Mouse (Mus musculus): Measurements from ENCODE around the gene Pipox.

Gene Pipox

DNA sequence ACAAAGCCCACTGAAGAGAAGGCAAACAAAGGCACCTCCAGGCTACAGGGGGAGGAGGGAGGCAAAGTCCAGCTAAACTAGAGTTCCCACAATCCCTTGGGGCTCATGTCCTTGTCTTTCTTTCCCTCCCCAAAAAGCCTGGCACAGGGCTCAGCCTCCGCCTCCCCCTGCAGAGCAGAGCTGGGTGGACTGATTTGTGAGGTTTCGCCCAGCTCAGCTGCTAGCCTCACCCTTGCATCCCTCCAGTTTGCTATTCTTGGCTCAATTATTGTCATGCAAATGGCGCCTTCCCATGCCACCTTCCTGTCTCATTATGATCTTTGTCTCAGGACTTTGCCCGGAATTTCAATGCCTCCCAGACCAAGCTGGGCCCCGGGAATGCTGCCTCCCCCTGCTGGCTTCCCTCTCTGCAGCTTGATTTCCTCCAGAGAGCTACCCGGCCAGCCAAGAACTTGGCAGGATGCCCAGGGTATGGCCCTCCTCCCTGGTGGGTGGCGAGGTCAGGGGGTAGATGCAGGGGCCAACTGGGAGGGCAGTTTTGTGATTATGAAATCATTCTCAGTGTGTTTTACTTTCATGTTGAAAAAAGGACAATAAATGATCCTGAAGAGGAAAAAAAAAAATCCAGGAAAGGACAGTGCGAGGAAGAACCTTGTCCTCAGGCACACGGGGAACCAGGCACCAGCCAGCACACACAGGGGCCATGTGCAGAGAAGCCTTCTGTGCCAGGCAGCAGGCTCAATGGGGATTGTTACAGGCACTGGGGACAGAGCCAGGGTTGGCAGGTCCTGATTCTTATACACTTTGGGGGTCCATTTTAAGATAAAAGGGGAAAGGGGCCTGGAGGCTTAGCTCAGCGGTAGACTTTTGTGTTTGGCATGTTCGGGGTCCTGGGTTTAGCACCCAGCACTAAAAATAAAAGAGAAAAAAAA, at the start of gene Pipox:
Gene Pipox, minus strand, starts transcription at position 310 of the 932 bp plus-strand sequence.
- peak; percentile 92 for DNase-seq (ENCODE audit: low spot score)

DNA sequence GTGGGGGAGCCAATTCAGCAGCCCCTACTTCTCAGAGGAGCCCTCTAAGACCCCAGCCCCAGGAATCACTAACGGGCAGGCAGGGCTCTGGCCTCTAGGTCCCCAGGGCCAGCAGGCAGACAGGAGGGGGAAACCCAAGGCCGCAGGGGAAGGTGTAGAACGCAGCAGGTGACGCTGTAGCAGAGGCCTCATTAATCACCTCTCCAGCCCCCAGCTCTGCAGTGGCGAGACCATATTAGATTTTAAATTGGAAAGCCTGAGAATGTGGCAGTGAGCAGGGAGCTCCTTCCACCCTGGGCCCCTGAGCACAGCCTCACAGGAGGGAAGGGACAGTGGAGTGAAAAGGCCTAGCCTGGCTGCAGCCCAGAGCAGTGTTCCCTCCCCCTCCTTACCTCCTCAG, 48.3 kb upstream of the Pipox start:
- no peak for DNase-seq (ENCODE audit: low spot score)

DNA sequence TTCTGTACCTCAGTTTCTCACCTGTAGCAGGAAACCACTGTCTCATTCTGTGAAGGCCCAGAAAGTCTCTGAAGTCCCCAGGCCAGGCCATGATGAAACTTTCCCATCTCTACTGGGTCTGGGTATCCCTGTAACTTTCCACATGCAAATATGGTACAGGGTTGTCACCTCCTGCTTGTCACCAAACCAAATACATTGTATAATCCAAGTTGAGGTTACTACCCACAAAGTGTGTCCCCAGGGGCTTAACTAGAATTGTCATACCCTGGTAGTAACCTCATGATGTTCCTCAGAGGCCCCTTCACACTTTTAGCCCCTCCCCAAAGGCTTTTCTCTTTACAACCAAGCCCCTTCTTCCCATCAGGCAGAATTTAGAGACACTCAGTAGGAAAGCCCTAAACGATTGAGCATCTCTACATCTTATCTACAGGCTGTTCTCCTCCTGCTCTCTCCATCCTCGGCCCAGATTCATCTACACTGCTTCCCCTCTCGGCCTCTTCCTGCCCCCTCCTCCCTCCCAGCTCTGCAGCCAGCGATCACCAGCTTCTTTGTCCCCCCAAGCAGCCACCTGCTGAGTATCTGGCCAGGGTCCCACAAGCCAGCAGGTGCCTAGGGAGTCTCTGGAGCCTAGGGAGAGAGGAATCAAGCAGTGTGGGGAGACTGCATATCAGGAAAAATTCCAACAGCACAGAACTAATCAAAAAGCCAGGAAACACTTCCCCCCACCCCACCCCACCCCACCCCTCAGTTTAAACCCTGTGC, 43.9 kb upstream of the Pipox start:
- no peak for DNase-seq (ENCODE audit: low spot score)

DNA sequence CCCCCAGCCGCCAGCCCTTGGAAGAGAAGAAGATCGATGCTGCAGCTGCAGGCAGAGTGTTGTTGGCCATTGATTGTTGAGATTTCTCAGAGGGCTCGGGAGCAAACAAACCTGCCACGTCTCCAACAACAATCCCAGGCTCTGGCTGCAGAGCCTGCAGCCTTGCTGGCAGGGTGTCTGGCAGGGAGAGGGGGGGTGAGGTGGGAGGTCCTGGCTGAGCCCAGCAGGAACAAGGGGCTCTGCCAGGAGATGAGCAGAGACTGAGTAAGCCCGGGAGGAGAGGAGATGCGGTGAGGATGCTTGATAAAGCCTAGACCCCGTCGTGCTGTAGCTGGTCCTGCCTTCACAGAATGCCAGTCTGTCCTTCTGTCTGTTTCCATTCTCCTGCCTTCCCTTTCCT, 43.0 kb upstream of the Pipox start:
- no peak for DNase-seq (ENCODE audit: low spot score)

DNA sequence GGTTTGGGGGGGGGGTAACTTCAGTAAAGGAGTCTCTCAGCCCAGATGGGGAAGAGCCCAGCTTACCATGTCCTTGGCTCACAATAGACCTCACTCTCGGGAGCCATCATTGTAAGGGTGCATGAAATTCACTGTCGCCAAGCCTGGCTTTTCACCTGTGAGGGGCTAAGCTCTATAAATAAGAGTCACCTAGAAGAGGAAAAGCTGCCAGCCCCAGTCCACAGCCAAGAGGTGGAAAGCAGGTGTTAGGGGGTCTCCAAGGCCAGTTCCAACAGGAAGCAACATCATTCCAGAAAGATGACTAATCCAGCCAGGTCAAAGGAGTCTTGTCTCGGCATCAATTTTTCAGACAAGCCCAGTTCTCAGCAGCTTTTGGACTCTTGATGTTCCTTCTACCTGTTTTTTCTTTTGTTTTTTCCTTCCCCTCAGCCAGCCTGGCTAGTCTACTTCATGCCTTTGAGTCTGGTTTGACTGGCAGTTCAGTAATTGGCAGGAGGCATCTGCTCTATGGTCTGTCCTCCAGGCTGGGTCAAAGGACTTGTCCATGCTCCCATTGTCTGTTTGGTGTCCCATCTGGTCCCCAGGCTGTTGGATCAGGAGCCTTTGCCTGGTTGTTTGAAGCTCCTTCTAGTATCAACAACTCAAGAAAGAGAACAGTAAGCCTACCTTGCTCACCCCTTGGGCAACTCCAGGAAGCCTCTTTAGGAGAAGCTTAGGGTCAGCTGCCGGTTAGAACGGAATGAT, 40.8 kb upstream of the Pipox start:
- DNase-seq (ENCODE audit: low spot score), result no peak

DNA sequence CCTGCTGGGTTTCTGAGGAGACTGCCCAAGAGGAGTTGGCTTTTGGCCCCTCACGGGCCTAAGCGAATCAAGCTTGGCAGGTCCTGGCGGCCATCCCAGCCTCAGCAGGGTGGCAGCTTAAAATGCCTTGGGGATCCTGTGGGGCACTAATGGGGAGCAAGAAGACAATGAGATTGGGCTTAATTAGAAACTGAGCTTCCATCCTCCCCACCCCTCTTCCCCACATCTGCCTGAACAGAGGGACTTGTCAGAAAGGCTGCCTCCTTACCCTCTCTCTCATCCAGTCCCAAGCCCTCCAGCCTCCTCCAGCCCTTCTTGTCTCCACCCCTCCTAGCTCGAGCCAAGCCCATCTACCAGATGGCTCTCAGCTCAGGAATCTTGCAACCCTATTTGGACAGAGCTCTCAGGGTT, 40.2 kb upstream of the Pipox start:
- no peak for DNase-seq (ENCODE audit: low spot score)

DNA sequence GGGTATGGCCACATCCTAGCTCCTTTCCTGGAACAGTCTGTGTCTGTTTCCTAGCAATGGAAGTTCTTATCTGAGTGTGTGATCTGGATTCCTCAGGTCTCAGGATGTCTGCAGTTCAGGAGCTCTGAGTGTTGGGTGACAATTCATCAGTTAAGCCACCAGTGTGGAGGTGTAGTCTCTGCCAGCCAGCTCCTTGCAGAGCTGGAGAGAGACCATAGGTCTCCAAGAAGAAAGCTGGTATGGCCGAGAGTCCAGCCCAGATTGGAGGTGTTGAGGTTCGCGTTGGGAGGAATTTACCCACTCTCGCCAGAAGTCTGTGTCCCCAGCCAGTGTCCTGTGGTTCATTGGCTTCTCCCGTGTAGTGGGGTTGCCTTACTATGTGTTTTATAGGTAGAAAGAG, 38.7 kb upstream of the Pipox start:
- DNase-seq (ENCODE audit: low spot score), result no peak

DNA sequence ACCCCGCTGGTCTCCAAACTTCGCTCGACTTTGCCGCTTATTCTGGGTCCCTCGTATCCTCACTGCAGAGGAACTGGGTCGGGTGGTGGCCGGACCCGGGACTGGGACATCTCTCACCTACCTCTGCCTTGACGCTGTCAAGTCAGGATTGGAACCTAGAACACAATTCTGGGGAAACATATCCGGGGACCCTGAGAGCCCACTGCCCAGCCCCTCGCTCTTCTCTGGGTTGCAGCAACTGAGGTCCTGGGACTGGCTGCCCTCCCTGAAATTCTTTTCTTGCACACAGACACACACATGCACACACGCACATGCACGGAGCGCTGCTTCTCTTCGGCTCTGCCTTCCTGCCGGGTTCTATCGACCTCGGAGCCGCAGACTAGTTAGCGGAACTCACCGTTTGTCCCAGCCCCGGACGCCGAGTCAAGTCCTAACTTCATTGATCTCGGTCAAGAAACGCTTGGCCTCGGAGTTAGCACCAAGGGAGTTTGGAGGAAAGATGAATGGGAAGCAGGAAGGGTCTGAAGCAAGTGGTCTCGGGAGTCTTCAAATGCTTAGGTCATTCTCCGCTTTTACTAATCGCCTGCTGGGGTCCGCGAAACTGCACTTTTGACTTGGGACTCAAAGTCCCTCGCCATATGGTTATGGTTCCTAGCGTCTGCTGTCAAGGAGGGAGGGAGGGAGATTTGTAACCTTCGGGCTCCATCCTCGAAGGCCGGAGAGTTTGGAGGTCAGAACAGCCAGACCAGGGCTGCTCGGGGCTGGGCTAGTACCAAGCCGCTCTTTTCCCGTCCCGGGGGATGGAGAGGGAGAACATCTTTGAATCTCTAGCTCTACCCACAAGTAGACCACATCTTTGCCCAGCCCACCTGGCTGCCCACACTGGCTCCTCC, 37.9 kb upstream of the Pipox start:
- no peak for DNase-seq (ENCODE audit: low spot score)

DNA sequence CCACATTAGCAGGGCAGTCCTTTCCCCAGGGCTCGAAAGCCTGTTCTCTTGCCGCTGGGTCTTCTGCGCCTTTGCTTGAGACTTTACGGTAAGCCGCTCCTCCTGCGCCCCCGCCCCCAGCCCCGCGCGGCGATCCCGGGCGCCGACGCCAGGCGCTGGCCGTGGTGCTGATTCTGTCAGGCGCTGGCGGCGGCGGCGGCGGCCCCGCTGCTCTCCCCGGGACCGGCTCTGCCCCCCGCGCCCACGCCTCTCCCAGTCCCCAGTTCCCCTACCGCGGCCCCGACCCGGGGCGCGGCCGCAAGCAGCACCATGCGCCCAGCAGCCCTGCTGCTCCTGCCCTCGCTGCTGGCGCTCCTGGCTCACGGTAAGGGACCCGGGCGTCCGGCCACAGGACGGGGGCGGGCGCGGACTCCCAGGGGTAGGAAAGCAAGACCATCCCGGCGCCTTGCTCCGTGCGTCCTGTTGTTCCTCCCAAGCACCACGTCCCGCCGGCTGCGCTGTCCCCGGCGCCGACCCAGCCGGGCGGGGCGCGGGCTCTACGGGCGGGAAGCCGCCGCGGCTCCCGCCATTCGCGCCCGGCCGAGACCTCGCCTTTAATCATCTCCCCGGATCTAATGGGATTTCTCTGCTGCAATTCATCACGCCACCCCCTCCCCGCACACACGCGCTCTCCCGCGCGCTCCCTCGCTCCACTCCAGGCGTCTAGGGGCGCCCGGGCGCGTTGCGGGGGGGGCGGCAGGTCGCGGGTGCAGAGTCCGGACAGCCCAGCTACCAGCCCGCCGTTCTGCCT, 37.0 kb upstream of the Pipox start, which contains the start of gene Sez6:
Gene Sez6, plus strand, starts transcription at position 50 of the 790 bp plus-strand sequence.
- DNase-seq (ENCODE audit: low spot score), result peak; percentile 87

DNA sequence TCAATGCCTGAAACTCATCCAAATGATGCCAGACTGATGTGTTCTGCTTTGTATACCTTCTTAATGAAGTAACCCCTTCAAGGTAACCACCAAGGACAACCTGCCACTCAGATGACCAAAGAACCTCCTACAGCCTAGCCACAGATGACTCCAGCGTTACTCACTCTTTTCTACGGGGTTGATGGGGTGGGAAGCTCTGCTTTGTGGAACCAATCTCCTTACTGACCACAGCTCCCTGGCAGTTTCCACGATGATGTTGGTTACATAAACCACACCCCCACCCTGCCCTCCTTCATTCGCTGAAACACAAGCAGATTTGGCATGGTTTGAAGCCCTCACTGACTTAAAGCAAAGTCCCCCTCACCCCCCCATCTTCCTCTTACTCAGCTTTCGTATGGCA, 33.9 kb upstream of the Pipox start:
- no peak for DNase-seq (ENCODE audit: low spot score)

DNA sequence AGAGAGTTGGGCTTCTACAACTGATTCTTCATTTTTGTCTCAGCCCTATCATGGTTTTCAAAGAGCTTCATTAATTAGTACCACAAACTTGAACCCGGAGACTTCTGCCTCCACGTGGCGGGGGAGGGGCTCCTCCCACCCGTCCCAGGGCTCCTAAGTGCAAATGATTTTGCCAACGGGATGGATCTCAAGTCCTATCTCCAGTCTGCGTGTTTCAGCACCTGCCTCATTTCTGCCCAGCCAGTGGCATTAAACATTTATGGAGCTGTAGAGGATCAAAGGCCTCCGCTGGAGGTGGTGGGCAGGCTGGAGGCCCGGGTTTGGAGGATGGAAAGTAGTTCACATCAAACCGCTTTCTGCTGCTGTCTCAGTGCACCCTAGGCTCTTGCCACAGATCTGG, 32.8 kb upstream of the Pipox start:
- no peak for DNase-seq (ENCODE audit: low spot score)

DNA sequence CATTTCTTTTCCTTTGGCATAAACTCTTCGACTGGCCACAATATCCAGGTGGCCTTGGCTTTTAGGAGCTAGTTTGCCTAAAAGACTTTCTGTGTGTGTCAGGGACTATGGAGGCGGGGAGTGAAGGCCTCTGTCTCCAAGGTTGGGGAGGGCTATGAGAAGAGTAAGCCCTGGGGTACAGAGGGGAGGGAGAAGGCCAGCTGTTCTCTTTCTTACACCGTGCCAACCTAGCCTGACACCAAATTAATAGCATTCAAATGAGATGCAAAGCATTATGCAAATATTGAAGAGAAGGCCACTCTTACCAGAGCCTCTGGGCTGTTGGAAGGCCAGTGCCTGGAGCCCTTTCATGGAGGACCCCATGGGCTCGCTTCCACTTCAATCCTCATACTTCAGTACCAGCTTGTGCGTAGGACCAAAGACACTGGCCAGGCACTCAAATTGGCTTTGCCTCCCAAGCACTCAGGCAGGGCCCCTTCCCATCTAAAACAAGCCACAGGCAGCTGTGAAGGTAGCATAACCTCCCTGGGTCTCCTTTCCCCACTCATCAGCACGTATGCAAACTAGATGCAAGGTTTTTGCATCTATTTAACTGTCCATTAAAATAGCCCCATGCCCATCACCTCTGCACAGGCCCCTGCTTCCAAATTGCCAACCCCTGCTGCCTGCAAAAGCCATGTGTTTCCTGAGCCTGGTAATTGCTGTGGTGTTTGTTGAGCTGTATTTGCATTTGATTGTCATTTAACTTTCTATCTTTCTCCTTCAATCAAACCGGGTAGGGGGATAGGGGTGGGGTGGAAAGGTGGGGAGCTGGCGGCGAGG, 32.2 kb upstream of the Pipox start:
- DNase-seq (ENCODE audit: low spot score), result no peak

DNA sequence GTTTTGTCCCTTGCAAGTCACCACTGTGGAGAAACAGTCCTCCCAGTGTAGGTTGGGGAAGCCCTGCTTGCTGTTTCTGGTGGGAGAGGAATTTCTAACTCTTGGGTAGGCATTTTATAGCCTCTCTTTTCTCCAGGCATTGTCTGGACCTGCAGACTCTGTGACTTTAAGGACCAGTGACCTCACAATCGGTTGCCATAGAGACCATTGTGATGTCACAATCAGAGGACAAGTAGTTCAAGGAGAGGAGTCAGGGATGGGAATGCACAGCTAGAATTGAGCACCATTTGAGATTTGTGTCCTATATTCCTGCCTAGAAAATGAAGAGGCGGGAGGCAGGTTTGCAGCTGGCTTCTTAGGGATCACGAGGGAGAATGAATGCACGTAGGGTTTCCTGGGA, 29.4 kb upstream of the Pipox start:
- no peak for DNase-seq (ENCODE audit: low spot score)

DNA sequence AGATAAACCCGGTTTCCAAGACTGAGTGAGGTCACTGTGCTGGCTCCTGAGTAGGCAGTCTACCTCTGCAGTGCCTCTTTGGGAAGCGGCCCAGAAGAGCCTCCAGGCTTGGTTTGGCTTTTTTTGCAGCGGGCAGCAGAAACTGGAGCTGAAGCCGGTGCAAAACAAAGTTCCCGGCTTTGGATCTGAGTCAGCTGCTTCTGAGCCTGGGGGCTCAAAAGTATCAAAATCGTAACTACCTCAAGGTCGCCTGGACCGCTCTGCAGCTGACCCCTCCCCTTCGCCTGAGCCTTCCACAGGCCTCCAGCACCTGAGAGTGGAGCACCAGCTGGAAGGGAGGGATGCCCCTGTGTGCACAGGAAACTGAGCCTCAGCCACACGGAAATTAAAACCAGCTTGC, 23.3 kb upstream of the Pipox start:
- no peak for DNase-seq (ENCODE audit: low spot score)

DNA sequence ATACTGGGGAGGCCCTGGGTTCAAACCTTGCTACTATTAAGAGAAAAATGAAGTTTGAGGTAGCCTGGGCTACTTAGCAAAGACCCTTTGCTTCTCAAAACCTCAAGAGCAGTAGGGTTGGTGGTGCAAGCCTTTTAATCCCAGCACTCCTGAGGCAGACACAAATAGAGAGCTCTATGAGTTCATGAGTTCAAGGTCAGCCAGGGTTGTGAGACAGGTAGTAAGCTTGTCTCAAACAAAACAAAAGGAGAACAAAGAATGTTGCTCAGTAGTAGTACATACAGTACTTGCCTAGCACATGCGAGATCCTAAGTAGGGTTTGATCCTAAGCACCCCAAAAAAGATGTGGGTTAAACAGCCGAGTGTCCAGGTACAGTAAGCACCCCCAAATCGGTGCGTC, 22.8 kb upstream of the Pipox start:
- no peak for DNase-seq (ENCODE audit: low spot score)

DNA sequence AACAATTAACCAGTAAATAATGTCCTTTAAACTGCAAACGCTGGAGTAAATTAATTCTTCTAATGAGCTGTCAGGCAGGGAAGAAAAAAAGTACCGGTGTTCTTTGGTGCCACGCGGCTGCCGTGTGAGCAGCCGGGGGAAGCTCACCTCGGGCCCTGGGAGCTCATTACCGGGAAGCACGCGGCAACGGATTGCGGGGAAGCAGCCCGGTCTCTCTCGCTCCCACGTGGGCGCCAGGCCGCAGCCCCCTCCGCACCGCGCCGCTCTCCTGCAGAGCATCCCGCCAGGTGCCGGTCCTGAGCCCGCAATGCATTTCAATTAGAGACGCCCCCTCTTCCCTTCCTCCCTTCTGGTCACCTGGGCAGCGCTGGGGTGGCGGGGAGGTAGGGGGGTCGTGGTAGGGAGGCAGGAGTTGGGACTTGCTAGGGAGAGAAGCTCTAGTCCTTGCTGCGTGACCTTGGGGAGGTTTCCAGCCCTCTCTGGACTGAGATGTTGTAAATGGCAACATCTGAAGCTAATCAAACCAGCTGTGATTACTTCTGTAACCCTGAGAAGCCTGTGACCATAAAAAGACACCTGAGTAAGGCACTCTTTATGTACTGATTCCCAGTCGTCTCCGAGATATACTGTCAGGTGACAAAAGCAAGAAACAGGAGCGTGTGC, 20.8 kb upstream of the Pipox start:
- no peak for DNase-seq (ENCODE audit: low spot score)

DNA sequence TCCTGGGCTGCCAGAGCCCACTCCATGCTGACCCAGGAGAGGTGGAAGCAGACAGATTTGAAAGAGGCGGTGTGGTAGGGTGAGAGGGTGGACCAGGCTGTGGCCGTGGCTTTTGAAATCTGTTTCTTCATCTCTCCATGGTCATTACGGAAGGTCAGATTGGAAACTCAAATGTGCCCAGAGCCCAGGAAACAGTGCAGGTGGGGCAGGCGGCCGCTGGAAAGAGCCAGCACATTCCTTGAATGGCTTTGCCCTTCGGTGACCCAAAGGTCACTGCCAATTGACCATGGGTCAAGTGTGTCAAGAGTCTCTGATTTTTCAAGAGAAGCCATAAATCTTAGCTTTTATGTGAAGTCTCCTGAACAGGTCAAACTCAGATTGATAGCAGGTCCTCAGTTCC, 19.6 kb upstream of the Pipox start:
- no peak for DNase-seq (ENCODE audit: low spot score)

DNA sequence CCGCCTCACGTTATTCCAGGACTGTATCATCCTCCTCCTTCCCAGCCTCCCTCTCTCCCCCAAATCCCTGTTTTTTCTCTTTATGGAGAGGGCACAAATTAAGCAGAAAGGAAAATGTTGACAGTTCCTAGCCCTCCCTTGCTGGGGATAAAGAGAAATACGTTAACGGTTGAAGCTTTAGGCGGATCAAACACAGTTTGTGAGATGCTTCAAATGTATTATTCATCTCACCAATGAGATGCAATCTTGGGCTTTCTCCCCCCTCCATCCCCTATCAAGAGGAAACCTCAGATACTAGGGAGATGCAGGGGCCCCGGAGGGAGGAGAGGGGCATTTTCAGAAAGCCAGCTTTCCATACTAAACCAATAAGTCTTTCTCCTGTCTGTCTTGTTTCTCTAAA, 15.9 kb upstream of the Pipox start:
- no peak for DNase-seq (ENCODE audit: low spot score)

DNA sequence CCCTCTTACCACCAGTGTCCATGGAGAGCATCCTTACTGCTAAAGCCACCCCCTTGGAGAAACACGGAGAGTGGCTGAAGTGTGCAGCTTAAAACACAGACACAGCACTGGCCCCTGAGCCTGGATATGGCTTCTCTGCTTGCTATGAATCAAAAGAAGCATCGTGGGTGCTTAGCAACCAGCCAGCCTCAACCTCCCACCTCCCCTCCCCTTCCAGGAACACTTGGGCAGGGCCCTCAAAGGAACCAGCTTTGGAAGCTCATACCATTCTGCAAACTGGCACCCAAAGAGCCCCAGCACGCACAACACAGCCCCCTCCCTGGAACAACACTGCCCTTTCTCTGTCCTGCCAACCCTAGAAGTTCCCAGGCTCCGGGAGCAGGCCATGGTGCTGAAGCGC, 15.5 kb upstream of the Pipox start:
- no peak for DNase-seq (ENCODE audit: low spot score)
